Mouse (Mus musculus): ENCODE data around the gene Epm2aip1. TPM values are rescaled to one million over a fixed set of nuclear protein-coding genes. Genes with fewer than 3 reads are reported as not detected.
A peak's percentile ranks its signal among the peaks of the same experiment; 100 is the strongest.

Epm2aip1 gene
- 10 to 100 TPM; 17.1 to 25.1 TPM for total RNA-seq (2021)

DNA sequence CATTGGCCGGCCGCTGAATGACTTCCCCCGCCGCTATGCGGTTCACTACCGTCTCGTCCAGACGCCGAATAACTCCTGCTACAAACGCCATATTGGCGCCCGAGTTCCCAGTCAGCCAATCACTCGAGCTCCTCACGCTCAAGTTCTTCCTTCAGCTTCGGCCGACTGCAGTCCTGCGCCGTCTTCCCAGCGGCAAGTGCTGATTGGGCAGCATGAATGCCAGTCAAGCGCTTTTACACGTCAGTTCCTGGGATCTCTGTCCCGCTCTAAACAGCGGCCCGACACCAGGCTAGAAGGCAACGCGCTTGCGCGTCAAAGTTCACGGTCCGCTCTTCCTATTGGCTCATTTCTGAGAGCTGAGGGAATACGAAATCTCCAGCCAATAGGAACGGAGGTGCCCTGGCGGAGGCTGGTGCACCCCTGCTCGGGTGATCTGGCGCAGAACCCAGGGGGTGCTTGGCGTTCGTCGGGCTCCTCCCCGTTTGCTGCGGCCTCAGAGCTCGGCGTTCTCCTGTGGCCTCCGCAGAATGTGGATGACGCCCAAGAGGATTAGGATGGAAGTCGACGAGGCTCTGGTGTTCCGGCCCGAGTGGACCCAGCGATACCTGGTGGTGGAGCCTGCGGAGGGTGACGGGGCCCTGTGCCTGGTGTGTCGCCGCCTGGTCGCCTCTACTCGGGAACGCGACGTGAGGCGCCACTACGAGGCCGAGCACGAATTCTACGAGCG lies at the start of gene Epm2aip1, which contains the start of gene Mlh1:
TSS of gene Epm2aip1 (plus strand) at position 496 of the 727 bp plus-strand sequence.
TSS of gene Mlh1 (minus strand) at position 358 of the 727 bp plus-strand sequence.
- DNase-seq = peak; percentile 99 to 100
- intact Hi-C loops (cut with DNase I) = no loop called here

- DNase-seq = no peak
- intact Hi-C loops (cut with DNase I) = no loop called here
Observed at GRCm38 (mm10) chr9:111223406-111223805, 48.3 kb upstream of the Epm2aip1 start.

DNA sequence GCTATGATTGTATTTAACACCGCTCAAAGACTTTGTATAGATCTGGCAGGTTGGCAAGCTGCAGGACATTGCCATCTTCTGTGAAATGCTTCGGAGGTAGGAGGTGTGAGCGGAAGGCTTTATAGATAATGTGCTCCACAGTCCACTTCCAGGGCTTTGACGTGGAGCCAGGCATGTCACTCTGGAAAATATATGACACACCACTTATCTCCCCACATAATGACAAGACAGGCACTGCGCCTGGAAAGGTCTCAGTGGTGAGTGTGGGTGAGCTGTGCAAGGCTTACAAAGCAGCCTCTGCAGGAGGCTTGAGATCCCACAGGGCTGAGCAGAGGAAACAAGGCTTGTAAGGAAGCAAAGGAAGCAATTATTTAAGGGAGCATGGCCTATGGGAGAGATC lies 43.3 kb upstream of the Epm2aip1 start:
- intact Hi-C loops (cut with DNase I) = loop anchor here (5.0 kb wide), 1 partner anchor 136 kb away; no protein-coding TSS in a partner anchor
- DNase-seq = peak in 1 of 2 experiments; percentile 25

DNA sequence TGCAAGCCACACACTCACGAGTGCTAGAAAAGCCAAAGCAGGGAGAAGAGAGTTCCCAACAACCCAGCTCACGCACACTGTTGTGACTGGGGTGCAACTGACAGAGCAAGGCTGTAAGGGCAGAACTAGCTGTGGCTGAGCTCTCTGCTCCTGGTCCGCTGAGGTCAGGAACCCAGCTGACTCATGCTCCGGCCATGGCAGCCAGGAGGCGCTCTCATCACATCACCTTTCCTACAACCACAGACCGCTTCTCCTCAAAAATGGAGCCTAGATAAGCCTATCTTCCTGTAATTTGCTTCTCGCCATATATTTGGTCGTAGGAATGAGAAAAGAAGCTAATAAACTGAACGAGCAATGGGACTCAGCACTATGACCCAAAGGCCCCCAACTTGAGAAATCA lies 37.0 kb upstream of the Epm2aip1 start:
- intact Hi-C loops (cut with DNase I) = no loop called here

DNA sequence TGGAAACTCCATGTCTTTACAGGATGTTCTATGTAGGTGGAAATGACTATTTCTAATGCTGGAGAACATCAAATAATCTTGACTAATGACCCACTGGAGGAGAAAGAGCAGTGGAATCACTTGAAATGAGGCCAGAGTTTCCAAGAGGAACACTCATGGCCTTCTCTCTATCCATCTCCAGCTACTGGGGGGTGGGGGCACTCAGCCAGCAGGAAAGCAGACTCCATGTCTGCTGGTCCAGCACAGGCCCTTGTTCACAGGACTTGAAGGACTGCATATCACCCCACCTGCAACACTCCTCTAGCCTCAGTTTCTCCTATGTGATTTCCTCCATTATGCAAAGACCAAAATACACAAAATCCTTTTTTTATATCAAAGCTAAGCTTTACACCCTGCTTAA lies 34.0 kb upstream of the Epm2aip1 start:
- intact Hi-C loops (cut with DNase I) = no loop called here
- no peak for DNase-seq

More for the DNA sequence above, 37.0 kb upstream of the Epm2aip1 start:
- DNase-seq = no peak

- intact Hi-C loops (cut with DNase I) = no loop called here
- DNase-seq = no peak
Observed at GRCm38 (mm10) chr9:111239821-111240220, 31.9 kb upstream of the Epm2aip1 start.

DNA sequence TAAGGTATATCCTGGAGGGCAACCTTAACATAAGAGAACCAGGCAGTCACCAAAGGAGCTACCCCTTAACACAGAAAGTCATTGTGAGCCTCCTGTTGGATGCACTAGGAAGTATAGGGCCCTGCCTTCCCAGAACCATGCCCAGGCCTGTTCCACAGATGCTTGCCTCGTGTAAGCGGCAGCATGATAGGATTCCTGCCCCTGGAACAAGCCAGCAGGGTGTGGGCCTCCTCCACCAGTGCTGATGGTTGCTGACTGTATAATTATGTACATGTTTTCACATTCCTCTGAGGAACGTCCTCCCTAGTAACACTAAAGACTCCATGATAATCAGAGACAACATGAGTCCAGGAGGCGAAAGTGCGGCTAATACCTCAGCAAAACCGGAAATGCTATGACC lies 28.3 kb upstream of the Epm2aip1 start:
- intact Hi-C loops (cut with DNase I) = no loop called here
- no peak for DNase-seq

GRCm38 (mm10) chr9:111245546-111245945 lies 26.2 kb upstream of the Epm2aip1 start:
- DNase-seq = no peak
- intact Hi-C loops (cut with DNase I) = no loop called here

DNA sequence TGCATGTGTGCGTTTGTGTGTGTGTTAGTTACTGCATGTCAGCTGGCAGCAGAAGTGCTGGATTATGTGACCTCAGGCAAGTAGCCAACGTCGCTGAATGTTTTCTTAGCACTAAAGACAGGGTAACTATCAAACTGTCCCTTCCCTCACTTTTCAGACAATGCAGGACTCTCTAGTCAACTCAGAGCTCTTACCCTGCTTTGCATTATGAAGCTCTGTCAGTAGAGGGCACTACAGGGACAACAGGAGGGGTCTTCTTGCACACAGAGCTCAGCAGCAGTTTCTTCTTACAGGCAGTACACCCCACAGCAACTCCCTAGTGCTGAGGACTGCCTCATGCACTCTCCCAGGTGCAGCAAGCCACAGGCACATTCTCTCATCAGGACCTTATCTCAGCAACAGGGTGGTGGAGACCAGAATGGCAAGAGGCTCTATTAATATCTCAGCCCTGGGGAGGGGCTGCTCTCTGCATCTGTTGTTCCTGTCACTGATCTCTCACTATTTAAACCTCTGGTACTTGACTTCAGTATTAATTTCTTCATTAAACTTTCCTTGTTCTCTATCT lies 24.0 kb upstream of the Epm2aip1 start:
- intact Hi-C loops (cut with DNase I) = no loop called here
- DNase-seq = no peak

DNA sequence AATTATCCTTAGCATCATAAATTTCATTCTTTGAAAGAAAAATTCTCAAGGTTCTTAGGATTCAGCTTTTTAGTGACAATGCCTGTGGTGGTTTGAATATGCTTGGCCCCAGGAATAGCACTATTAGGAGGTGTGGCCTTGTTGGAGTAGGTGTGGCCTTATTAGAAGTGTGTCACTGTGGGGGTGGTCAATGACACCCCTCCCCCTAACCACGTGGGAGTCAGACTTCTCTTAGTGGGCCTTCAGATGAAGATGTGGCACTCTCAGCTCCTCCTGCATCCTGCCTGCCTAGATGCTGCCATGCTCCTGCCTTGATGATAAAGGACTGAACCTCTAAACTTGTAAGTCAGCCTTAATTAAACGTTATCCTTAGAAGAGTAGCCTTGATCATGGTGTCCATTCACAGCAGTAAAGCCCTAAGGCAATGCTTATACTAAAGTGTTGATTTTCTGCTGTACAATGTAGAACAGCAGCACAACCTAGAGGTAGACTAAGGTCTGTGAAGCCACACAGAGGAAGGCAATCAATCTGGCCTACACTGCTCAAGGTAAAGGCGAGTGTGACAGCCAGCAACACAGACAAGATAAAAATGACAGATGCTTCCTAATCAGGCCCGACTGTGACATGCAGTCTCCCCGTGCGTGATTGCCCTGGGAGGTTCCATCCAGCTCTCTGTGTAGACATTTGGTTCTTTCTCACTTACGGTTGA lies 19.4 kb upstream of the Epm2aip1 start:
- DNase-seq = no peak
- intact Hi-C loops (cut with DNase I) = no loop called here

DNA sequence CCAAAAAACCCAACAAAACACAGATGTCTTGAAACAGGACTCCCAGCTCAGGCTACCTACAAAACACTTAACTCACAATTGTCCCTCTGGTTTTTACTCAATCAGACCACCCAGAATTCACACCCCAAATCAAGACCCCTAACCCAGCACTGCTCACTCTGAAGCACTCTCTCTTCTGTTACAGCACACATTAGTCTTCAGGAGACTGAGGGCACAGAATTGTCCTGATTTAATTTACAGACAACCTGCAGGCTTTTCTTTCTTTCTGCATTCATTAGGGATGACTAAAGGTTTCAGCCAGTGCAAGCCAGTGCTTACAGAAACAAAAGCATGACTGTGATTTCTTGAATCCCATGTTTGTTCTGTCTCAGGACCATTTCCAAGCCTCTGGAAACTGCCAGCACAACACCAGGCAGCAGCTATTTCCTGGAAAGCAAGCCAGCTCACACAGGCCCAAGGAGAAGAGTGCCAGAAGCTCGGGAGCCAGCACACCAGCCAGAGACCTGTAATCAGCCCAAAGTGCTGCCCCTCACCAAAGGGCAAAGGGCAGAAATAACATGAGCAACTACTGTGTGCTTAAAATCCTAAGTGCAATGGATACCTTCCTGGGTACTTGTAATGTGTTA lies 11.3 kb upstream of the Epm2aip1 start:
- intact Hi-C loops (cut with DNase I) = no loop called here
- peak; percentile 42 to 45 for DNase-seq

GRCm38 (mm10) chr9:111261356-111261755 lies 10.4 kb upstream of the Epm2aip1 start:
- intact Hi-C loops (cut with DNase I) = no loop called here
- DNase-seq = no peak

DNA sequence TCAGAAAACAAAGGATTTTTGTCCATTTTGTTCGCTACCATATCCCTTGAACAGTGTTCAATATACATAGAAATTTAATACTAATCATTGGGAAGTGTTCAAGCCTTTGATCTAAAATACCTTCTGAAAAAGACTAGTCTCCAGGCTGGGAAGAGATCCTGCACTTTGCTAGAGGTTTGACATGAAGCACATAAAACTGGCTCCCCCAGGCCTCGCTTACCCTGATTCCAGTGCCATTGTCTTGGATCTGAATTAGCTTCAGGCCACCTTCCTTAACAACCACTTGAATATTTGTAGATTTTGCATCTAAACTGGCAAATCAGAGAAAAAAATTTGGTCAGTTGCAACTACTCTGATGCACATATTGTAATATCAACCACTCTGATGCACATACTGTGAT lies 3.7 kb upstream of the Epm2aip1 start:
- no peak for DNase-seq
- intact Hi-C loops (cut with DNase I) = no loop called here

DNA sequence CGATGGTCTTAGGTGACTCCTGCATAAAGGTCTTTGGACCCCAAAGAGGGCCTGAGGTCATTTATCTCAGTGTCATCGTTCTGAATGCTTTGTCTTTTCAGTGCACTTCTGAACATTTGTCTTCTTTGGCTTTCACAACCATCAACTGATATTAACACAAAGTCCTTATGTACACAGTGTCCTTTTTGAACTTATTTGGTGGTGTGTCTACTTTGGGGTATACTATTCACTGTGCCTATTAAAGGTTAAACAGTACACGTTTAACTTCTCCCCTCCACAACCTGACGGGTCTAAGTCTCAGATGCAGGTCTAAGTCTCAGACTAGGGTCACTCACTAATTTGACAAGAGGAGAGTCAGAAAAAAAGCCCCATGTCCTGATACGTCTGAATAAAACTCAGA lies 1.1 kb upstream of the Epm2aip1 start:
- no peak for DNase-seq
- intact Hi-C loops (cut with DNase I) = no loop called here

DNA sequence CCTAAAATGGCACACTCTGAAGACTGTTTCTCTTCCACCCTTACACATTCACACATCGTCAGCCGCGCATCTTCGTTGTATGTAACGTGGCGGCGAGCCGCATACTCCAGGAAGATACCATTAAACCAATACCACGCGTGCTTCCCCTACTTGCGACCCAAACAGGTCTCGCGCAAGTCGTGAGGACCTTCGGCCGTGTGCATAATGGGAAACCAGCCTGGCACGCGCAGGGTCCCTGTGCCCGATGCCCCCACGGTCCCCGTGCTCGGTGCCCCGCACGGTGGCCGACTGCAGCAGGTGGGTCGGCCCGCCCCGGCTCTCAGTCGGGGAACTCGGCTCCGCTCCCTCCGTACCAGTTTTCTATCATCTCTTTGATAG lies 684 bp upstream of the Epm2aip1 start:
- no peak for DNase-seq
- intact Hi-C loops (cut with DNase I) = no loop called here

DNA sequence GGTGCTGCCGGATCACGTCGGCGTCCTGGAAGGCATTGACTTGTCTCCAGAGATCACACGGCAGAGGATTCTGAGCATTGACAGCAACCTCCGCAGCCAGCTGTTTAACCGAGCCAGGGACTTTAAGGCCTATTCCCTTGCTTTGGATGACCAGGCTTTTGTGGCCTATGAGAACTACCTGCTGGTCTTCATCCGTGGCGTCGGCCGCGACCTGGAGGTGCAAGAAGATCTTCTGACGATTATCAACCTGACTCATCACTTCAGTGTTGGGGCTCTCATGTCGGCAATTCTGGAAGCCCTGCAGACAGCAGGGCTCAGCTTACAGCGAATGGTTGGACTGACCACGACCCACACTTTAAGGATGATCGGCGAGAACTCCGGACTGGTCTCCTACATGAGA lies 627 bp downstream of the Epm2aip1 start:
- intact Hi-C loops (cut with DNase I) = no loop called here

DNA sequence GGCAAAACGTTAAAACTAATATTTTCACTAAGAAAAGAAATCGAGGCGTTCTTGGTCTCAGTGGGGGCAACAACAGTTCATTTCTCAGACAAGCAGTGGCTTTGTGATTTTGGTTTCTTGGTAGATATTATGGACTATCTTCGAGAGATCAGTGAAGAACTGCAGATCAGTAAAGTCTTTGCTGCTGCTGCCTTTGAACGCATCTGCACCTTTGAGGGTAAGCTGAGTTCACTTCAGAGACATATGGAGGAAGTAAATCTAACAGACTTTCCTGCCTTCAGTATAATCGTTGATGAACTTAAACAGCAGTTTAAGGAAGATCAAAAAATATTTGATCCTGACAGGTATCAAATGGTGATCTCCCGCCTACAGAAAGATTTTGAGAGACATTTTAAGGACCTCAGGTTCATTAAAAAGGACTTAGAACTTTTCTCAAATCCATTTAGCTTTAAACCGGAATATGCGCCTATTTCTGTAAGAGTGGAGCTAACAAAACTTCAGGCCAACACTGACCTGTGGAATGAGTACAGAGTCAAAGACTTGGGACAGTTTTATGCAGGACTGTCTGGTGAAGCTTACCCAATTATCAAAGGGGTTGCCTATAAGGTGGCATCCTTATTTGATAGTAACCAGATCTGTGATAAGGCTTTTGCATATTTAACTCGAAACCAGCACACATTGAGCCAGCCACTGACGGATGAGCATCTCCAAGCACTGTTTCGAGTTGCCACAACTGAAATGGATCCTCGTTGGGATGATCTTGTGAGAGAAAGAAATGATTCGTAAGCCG lies 1.5 kb downstream of the Epm2aip1 start:
- intact Hi-C loops (cut with DNase I) = no loop called here
- no peak for DNase-seq

More for the DNA sequence above, 627 bp downstream of the Epm2aip1 start:
- DNase-seq = no peak

DNA sequence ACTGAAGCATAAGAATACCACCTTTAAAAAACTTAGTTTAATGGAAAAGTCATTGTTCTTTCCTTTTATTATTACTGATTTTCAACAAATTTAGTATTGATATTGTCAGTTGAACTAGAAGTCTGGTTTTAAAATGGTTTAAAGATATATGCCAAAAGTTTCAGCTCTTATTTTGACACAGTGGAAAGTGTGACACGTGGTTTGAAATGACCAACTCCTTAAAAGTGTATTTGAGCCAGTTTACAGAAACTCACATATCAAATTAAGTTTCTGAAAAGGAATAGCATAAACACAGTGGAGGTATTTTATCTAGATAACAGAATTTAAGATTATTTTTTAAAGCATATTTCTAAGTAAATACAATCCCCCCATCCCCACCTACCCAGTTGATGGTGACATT lies 2.2 kb downstream of the Epm2aip1 start:
- no peak for DNase-seq
- intact Hi-C loops (cut with DNase I) = no loop called here

DNA sequence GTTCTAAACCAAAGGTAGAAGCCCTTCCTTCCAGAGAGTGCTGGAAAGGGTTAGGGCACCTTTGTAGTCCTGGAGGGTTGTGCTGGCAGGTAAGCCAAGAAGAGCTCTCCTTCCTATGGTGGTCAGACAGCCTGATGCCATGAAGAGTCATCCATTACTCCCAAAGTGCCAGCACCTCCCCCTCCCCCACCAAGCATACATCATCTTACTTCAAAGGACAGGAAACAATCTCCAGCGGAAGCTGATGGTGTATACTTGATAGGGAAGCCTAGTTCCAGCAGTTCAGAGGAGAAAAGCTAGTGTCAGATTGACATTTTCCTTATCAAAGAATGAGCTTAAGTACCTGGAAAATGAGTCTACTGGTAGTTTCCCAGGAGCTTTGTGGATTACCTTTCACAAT lies 3.4 kb downstream of the Epm2aip1 start:
- intact Hi-C loops (cut with DNase I) = no loop called here
- DNase-seq = no peak

- intact Hi-C loops (cut with DNase I) = loop anchor here (5.0 kb wide), 1 partner anchor 288 kb away; no protein-coding TSS in a partner anchor
Observed at GRCm38 (mm10) chr9:111285061-111285460, 13.3 kb downstream of the Epm2aip1 start.

More at GRCm38 (mm10) chr9:111285061-111285460, 13.3 kb downstream of the Epm2aip1 start:
- DNase-seq = no peak

Data from heart, postnatal 36 days (tissue).